Mouse (Mus musculus) layer of hippocampus, adult 9-10 months (tissue): ENCODE data around the gene Tbc1d1.

ENCODE experiments used
- DNase-seq: peaks from one replicate; pipeline ENCODE4 v3.0.0; 2022; ENCODE audit warnings: low spot score

Gene Tbc1d1

GRCm38 (mm10) chr5:64155861-64156550, at the start of gene Tbc1d1:
Gene Tbc1d1 (plus strand): TSS chr5:64156305.
- no peak for DNase-seq

GRCm38 (mm10) chr5:64107596-64108289, 48.4 kb upstream of the Tbc1d1 start:
- no peak for DNase-seq

- DNase-seq, result peak; percentile 21
These were observed 46.9 kb upstream of the Tbc1d1 start for GRCm38 (mm10) chr5:64109217-64109616.

- no peak for DNase-seq
These were observed 43.7 kb upstream of the Tbc1d1 start for GRCm38 (mm10) chr5:64112360-64112759.

- no peak for DNase-seq
These were observed 41.9 kb upstream of the Tbc1d1 start for GRCm38 (mm10) chr5:64114210-64114609.

- DNase-seq, result no peak
These were observed 38.9 kb upstream of the Tbc1d1 start for GRCm38 (mm10) chr5:64117191-64117590.

GRCm38 (mm10) chr5:64125783-64126182, 30.3 kb upstream of the Tbc1d1 start:
- no peak for DNase-seq

GRCm38 (mm10) chr5:64131550-64131949, 24.6 kb upstream of the Tbc1d1 start:
- DNase-seq, result no peak

GRCm38 (mm10) chr5:64133901-64134300, 22.2 kb upstream of the Tbc1d1 start:
- DNase-seq, result no peak

- DNase-seq, result no peak
These were observed 19.8 kb upstream of the Tbc1d1 start for GRCm38 (mm10) chr5:64136325-64136724.

GRCm38 (mm10) chr5:64140202-64140601, 15.9 kb upstream of the Tbc1d1 start:
- no peak for DNase-seq

- no peak for DNase-seq
These were observed 11.8 kb upstream of the Tbc1d1 start for GRCm38 (mm10) chr5:64144315-64144714.

GRCm38 (mm10) chr5:64146384-64147005, 9.6 kb upstream of the Tbc1d1 start:
- DNase-seq, result no peak

- DNase-seq, result no peak
These were observed 6.6 kb upstream of the Tbc1d1 start for GRCm38 (mm10) chr5:64149184-64150127.

GRCm38 (mm10) chr5:64153319-64153718, 2.8 kb upstream of the Tbc1d1 start:
- no peak for DNase-seq

GRCm38 (mm10) chr5:64156579-64156978, 474 bp downstream of the Tbc1d1 start:
- no peak for DNase-seq

GRCm38 (mm10) chr5:64157926-64158325, 1.8 kb downstream of the Tbc1d1 start:
- no peak for DNase-seq

- no peak for DNase-seq
These were observed 2.4 kb downstream of the Tbc1d1 start for GRCm38 (mm10) chr5:64158501-64158900.

- DNase-seq, result no peak
These were observed 3.1 kb downstream of the Tbc1d1 start for GRCm38 (mm10) chr5:64159065-64159780.

- no peak for DNase-seq
These were observed 3.9 kb downstream of the Tbc1d1 start for GRCm38 (mm10) chr5:64159781-64160704.
